Mouse (Mus musculus): Measurements from ENCODE around the gene D430041D05Rik. TPM values are rescaled to one million over a fixed set of nuclear protein-coding genes. Genes with fewer than 3 reads are reported as not detected.

The D430041D05Rik gene
- polyA plus RNA-seq, 1 experiment from 2014 or later: 0.22 TPM

GRCm38 (mm10) chr2:104398651-104399290 is 12.0 kb downstream of the D430041D05Rik start:
- H3K4me1 ChIP-seq (ENCODE audit: control insufficient read depth, insufficient read depth, low read length): no peaks in the 10 kb centered on the region
- no peaks in the 10 kb centered on the region for H3K27me3 ChIP-seq (ENCODE audit: control insufficient read depth, insufficient read depth, low read length)
- H3K9ac ChIP-seq (replicated peaks; ENCODE audit: low read depth, low read length): no peak overlapping the region
- peaks cover 5% of the 10 kb centered on the region; the same call in 1 of the 2 replicates for H3K9me3 ChIP-seq (ENCODE audit: control insufficient read depth, low read depth, low read length)
- H3K4me3 ChIP-seq (ENCODE audit: low read depth, low read length): no peak overlapping the region
- no peaks in the 10 kb centered on the region for H3K36me3 ChIP-seq (ENCODE audit: control insufficient read depth, insufficient read depth, low read length)
- H3K27ac ChIP-seq (ENCODE audit: low read length): no peak overlapping the region
- H3K4me2 ChIP-seq (replicated peaks; ENCODE audit: low read depth, low read length): no peak overlapping the region
- 67% methylated on average over 6 of the region's 6 CpGs for WGBS
- ATAC-seq (ENCODE audit: insufficient number of reproducible peaks, insufficient read depth, low FRiP score, low read depth): no peak

DNA sequence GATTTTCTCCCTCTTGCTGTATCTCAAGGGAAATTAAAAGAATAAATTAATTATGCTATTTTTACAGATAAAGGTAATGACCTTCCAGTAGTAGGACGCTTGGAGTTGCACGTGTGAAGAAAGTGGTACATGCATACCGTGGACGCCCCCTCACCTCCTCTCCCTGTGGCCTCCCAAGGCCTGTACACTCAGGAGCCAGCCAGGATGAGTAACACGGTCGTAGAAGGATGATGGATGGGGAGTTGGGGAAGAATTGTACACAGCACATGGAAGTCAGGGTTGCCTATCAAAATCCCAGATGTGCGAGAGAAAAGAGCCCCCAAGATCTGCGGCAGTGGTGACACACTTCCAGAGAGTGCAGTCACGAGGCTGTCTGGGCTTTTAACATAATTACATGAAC is 14.9 kb downstream of the D430041D05Rik start:
- Histone ChIP-seq H3K27me3 (ENCODE audit: control insufficient read depth, insufficient read depth, low read length) (no peaks in the 10 kb centered on the region), H3K4me1 (ENCODE audit: control insufficient read depth, insufficient read depth, low read length) (no peaks in the 10 kb centered on the region), H3K27ac (ENCODE audit: low read length) (no peak overlapping the region), H3K9me3 (ENCODE audit: control insufficient read depth, low read depth, low read length) (peaks cover 5% of the 10 kb centered on the region; the same call in 1 of the 2 replicates), H3K9ac (replicated peaks; ENCODE audit: low read depth, low read length) (no peak overlapping the region), H3K4me3 (ENCODE audit: low read depth, low read length) (no peak overlapping the region), H3K4me2 (replicated peaks; ENCODE audit: low read depth, low read length) (no peak overlapping the region), H3K36me3 (ENCODE audit: control insufficient read depth, insufficient read depth, low read length) (no peaks in the 10 kb centered on the region)
- WGBS: 72% methylated on average over 9 of the region's 9 CpGs
- ATAC-seq (ENCODE audit: insufficient number of reproducible peaks, insufficient read depth, low FRiP score, low read depth): no peak

DNA sequence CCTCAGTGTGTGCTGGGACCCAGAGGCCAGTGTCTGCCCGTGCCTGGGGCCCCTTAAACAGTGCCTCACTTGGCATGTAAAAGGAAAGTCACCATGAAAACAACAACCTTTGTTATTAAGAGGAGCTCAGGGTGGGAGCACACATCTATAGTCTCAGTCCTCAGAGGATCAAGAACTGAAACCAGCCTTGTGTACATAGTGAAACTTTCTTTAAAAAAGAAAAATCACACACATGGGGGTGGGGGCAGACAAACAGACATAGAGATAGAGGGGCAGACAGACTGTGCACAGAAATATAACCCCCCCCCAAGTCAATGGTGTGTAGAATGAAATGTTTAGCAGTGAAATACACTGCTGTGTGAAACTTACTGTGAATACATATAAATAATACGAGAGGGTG is 16.0 kb downstream of the D430041D05Rik start:
- no peak overlapping the region for H3K27ac ChIP-seq (ENCODE audit: low read length)
- no peak for ATAC-seq (ENCODE audit: insufficient number of reproducible peaks, insufficient read depth, low FRiP score, low read depth)
- H3K4me1 ChIP-seq (ENCODE audit: control insufficient read depth, insufficient read depth, low read length): no peaks in the 10 kb centered on the region
- H3K9ac ChIP-seq (replicated peaks; ENCODE audit: low read depth, low read length): no peak overlapping the region
- no peaks in the 10 kb centered on the region for H3K27me3 ChIP-seq (ENCODE audit: control insufficient read depth, insufficient read depth, low read length)
- WGBS: 56% methylated on average over 2 of the region's 2 CpGs
- H3K9me3 ChIP-seq (ENCODE audit: control insufficient read depth, low read depth, low read length): no peaks in the 10 kb centered on the region; the same call in 1 of the 2 replicates
- H3K4me3 ChIP-seq (ENCODE audit: low read depth, low read length): no peak overlapping the region
- H3K36me3 ChIP-seq (ENCODE audit: control insufficient read depth, insufficient read depth, low read length): no peaks in the 10 kb centered on the region
- no peak overlapping the region for H3K4me2 ChIP-seq (replicated peaks; ENCODE audit: low read depth, low read length)

DNA sequence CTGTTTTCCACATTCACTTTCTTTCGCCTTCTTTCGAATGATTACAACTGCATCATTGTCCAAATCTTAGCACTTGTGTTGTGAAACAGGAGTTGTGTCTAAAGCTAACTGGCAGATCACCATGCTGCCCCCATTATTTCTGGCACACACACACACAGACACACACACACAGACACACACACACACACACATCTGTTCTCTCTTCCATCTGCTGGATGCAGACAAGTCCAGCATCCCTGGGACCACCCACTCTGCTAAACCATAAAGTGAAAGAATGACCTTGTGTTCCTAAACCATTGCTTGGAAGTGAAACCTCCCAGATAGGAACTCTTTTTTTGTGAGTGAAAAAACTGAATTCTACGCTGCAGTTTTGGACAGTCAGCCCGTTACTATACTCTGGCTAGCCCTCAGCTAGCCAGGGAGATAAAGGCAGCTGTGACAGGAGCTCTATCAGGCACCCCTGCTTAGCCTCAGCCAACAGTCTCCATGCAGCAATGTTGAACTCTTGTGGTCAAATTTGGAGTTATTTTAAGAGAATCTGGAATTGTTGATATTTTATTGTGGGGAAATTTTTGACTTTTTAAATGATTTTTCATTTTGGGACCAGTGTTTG is 18.0 kb downstream of the D430041D05Rik start:
- 65% methylated on average over 4 of the region's 4 CpGs for WGBS
- Histone ChIP-seq H3K9me3 (ENCODE audit: control insufficient read depth, low read depth, low read length) (no peaks in the 10 kb centered on the region), H3K27ac (ENCODE audit: low read length) (no peak overlapping the region), H3K4me1 (ENCODE audit: control insufficient read depth, insufficient read depth, low read length) (no peaks in the 10 kb centered on the region), H3K4me2 (replicated peaks; ENCODE audit: low read depth, low read length) (no peak overlapping the region), H3K4me3 (ENCODE audit: low read depth, low read length) (no peak overlapping the region), H3K27me3 (ENCODE audit: control insufficient read depth, insufficient read depth, low read length) (no peaks in the 10 kb centered on the region), H3K9ac (replicated peaks; ENCODE audit: low read depth, low read length) (no peak overlapping the region), H3K36me3 (ENCODE audit: control insufficient read depth, insufficient read depth, low read length) (no peaks in the 10 kb centered on the region)
- no peak for ATAC-seq (ENCODE audit: insufficient number of reproducible peaks, insufficient read depth, low FRiP score, low read depth)

- H3K36me3 ChIP-seq (ENCODE audit: control insufficient read depth, insufficient read depth, low read length): no peaks in the 10 kb centered on the region
- WGBS: 88% methylated on average over 11 of the region's 11 CpGs
- ATAC-seq (ENCODE audit: insufficient number of reproducible peaks, insufficient read depth, low FRiP score, low read depth): no peak
- H3K4me2 ChIP-seq (replicated peaks; ENCODE audit: low read depth, low read length): no peak overlapping the region
- no peak overlapping the region for H3K4me3 ChIP-seq (ENCODE audit: low read depth, low read length)
- H3K27ac ChIP-seq (ENCODE audit: low read length): no peak overlapping the region
- H3K4me1 ChIP-seq (ENCODE audit: control insufficient read depth, insufficient read depth, low read length): no peaks in the 10 kb centered on the region
- H3K9ac ChIP-seq (replicated peaks; ENCODE audit: low read depth, low read length): no peak overlapping the region
- H3K9me3 ChIP-seq (ENCODE audit: control insufficient read depth, low read depth, low read length): no peaks in the 10 kb centered on the region
- no peaks in the 10 kb centered on the region for H3K27me3 ChIP-seq (ENCODE audit: control insufficient read depth, insufficient read depth, low read length)
Measured at GRCm38 (mm10) chr2:104389231-104389630, 21.6 kb downstream of the D430041D05Rik start.

GRCm38 (mm10) chr2:104385941-104386340 is 24.9 kb downstream of the D430041D05Rik start:
- H3K27me3 ChIP-seq (ENCODE audit: control insufficient read depth, insufficient read depth, low read length): no peaks in the 10 kb centered on the region
- H3K4me1 ChIP-seq (ENCODE audit: control insufficient read depth, insufficient read depth, low read length): no peaks in the 10 kb centered on the region
- no peaks in the 10 kb centered on the region for H3K36me3 ChIP-seq (ENCODE audit: control insufficient read depth, insufficient read depth, low read length)
- no peak overlapping the region for H3K9ac ChIP-seq (replicated peaks; ENCODE audit: low read depth, low read length)
- H3K4me2 ChIP-seq (replicated peaks; ENCODE audit: low read depth, low read length): no peak overlapping the region
- no peak overlapping the region for H3K27ac ChIP-seq (ENCODE audit: low read length)
- 82% methylated on average over 2 of the region's 2 CpGs for WGBS
- no peak for ATAC-seq (ENCODE audit: insufficient number of reproducible peaks, insufficient read depth, low FRiP score, low read depth)
- H3K9me3 ChIP-seq (ENCODE audit: control insufficient read depth, low read depth, low read length): no peaks in the 10 kb centered on the region
- no peak overlapping the region for H3K4me3 ChIP-seq (ENCODE audit: low read depth, low read length)

- no peak overlapping the region for H3K9ac ChIP-seq (replicated peaks; ENCODE audit: low read depth, low read length)
- H3K4me2 ChIP-seq (replicated peaks; ENCODE audit: low read depth, low read length): no peak overlapping the region
- no peaks in the 10 kb centered on the region for H3K27me3 ChIP-seq (ENCODE audit: control insufficient read depth, insufficient read depth, low read length)
- no peaks in the 10 kb centered on the region for H3K9me3 ChIP-seq (ENCODE audit: control insufficient read depth, low read depth, low read length)
- 95% methylated on average over 4 of the region's 4 CpGs for WGBS
- ATAC-seq (ENCODE audit: insufficient number of reproducible peaks, insufficient read depth, low FRiP score, low read depth): no peak
- no peaks in the 10 kb centered on the region for H3K36me3 ChIP-seq (ENCODE audit: control insufficient read depth, insufficient read depth, low read length)
- H3K27ac ChIP-seq (ENCODE audit: low read length): no peak overlapping the region
- H3K4me3 ChIP-seq (ENCODE audit: low read depth, low read length): no peak overlapping the region
- H3K4me1 ChIP-seq (ENCODE audit: control insufficient read depth, insufficient read depth, low read length): no peaks in the 10 kb centered on the region
Measured at GRCm38 (mm10) chr2:104383589-104383988, 27.2 kb downstream of the D430041D05Rik start.

DNA sequence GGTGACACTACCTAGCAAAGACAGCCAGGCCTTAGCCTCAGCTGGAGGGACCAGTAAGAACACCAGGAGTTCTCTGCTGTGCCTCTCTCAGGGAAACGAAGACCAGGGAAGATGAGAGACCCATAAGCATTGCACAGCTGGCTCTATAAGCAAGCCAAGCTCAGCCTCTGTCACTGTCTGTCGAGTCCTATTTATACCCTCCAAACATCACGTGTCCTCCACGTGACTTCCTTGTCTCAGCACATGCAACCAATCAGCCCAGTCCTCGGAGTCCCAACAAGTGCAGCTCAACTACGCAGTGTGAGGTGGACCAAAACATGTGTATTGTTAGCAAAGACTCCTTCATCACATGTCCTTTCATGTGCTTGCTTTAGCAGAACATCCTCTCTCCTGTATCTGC is 28.0 kb downstream of the D430041D05Rik start:
- no peaks in the 10 kb centered on the region for H3K36me3 ChIP-seq (ENCODE audit: control insufficient read depth, insufficient read depth, low read length)
- no peak overlapping the region for H3K27ac ChIP-seq (ENCODE audit: low read length)
- H3K27me3 ChIP-seq (ENCODE audit: control insufficient read depth, insufficient read depth, low read length): no peaks in the 10 kb centered on the region
- H3K4me1 ChIP-seq (ENCODE audit: control insufficient read depth, insufficient read depth, low read length): no peaks in the 10 kb centered on the region
- WGBS: 82% methylated on average over 6 of the region's 6 CpGs
- no peak overlapping the region for H3K9ac ChIP-seq (replicated peaks; ENCODE audit: low read depth, low read length)
- no peak overlapping the region for H3K4me3 ChIP-seq (ENCODE audit: low read depth, low read length)
- no peak for ATAC-seq (ENCODE audit: insufficient number of reproducible peaks, insufficient read depth, low FRiP score, low read depth)
- H3K9me3 ChIP-seq (ENCODE audit: control insufficient read depth, low read depth, low read length): no peaks in the 10 kb centered on the region
- H3K4me2 ChIP-seq (replicated peaks; ENCODE audit: low read depth, low read length): no peak overlapping the region

DNA sequence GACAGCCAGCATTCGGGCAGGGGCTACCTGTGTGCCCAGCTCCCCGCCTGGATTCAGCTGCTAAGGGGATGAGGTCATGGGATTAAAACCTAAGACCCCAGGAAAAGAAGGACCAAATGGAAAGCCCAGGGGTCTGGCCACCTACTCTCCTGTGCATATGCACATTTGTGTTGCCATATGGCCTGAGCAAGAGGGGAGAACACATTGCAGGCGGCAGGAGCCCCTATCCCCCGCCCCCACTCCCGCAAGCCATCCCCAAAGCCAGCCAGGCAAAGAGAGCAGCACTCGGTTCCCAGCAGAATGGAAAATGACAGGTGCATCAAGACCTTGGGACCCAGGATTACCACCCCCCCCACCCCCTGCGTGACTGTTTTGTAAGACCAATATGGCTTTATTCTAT is 31.5 kb downstream of the D430041D05Rik start:
- no peaks in the 10 kb centered on the region for H3K27me3 ChIP-seq (ENCODE audit: control insufficient read depth, insufficient read depth, low read length)
- no peak overlapping the region for H3K27ac ChIP-seq (ENCODE audit: low read length)
- no peak overlapping the region for H3K4me3 ChIP-seq (ENCODE audit: low read depth, low read length)
- no peaks in the 10 kb centered on the region for H3K36me3 ChIP-seq (ENCODE audit: control insufficient read depth, insufficient read depth, low read length)
- ATAC-seq (ENCODE audit: insufficient number of reproducible peaks, insufficient read depth, low FRiP score, low read depth): no peak
- H3K9me3 ChIP-seq (ENCODE audit: control insufficient read depth, low read depth, low read length): no peaks in the 10 kb centered on the region
- no peaks in the 10 kb centered on the region for H3K4me1 ChIP-seq (ENCODE audit: control insufficient read depth, insufficient read depth, low read length)
- WGBS: 21% methylated on average over 7 of the region's 7 CpGs
- H3K4me2 ChIP-seq (replicated peaks; ENCODE audit: low read depth, low read length): no peak overlapping the region
- H3K9ac ChIP-seq (replicated peaks; ENCODE audit: low read depth, low read length): no peak overlapping the region

All from stomach, embryonic 14.5 days (tissue).